Comparison of ENCODE assay signal across 9 mouse cellular contexts in the genomic region with DNA sequence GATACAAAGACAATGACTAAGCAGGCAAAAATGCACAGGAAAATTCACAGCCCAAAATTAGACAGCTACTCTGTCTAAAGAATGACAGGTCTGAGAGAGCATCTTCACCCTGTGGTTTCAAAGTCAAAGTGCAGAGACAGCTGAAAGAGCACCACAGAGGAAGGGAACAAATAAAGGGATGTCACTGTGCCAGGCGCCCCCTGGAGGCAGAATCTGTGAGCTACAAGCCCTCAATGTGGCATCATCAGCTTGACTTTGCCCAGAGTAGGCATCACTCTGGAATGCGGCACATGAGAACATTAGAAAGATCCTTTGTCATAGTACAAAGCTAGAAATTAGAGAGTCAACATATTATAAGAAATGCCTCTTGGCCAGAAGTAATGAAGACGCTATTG. TPM values are rescaled to one million over a fixed set of nuclear protein-coding genes. Genes with fewer than 3 reads are reported as not detected.
DNase-seq lines count a peak whose midpoint lies in the region; ATAC-seq lines count a peak whose summit lies in the region.
"Had no signal": no experiment of that assay in that cellular context is flagged by ENCODE, and none has a peak within 500 bp of the region (broad histone marks: within the 10 kb centered on the region; RNA-seq: fewer than 3 reads in every experiment).

No protein-coding gene starts in this region.

- H3K4me1 ChIP-seq in kidney, embryonic 15.5 days: 0 out of 2 replicates have a peak, but pooled peaks cover under 1% of the 10 kb centered on the region

- no peaks in the 10 kb centered on the region for H3K27me3 ChIP-seq in kidney, embryonic 15.5 days
- H3K27me3 ChIP-seq: megakaryocyte, embryonic 14.5 days had no signal

- H3K4me3 ChIP-seq in kidney, embryonic 15.5 days (replicated peaks): no peak overlapping the region
- H3K4me3 ChIP-seq: megakaryocyte, embryonic 14.5 days had no signal

- peaks cover 19% of the 10 kb centered on the region for H3K36me3 ChIP-seq in kidney, embryonic 15.5 days

- peak; percentile 49 to 84 for DNase-seq in adrenal gland, adult (ENCODE audit: inconsistent age in 2 of 2, low spot score in 1 of 2)
- no peak for DNase-seq in adrenal gland, adult 8-10 months
- peak; percentile 47 for DNase-seq in kidney, adult 9 months
- peak; percentile 63 for DNase-seq in adipocyte (ENCODE audit: low spot score)
- DNase-seq in induced T-regulatory cell, adult 2 months (ENCODE audit: low read depth): peak; percentile 77
- DNase-seq in lung, postnatal 14 days: peak; percentile 65
- DNase-seq in testis, postnatal 10 days (ENCODE audit: low spot score): peak; percentile 79

- H3K27ac ChIP-seq in kidney, embryonic 15.5 days: no peak overlapping the region

- 55% methylated on average over 3 of the region's 3 CpGs for WGBS in kidney, embryonic 15.5 days

- no peak overlapping the region for H3K4me2 ChIP-seq in kidney, embryonic 15.5 days

- ATAC-seq in kidney, embryonic 15.5 days (replicated peaks; ENCODE audit: low FRiP score): no peak

- no peak overlapping the region for H3K9ac ChIP-seq in kidney, embryonic 15.5 days

- 0 out of 2 replicates have a peak, but pooled peaks cover 2% of the 10 kb centered on the region for H3K9me3 ChIP-seq in kidney, embryonic 15.5 days (replicated peaks)

RNA-seq across cellular contexts. Expression of a gene that starts 49.3 kb away (rescaled TPM):
- 100 to 1,000 TPM; 112 to 157 (median 136) TPM for total RNA-seq in adrenal gland, adult 8-10 months (2022)
- polyA plus RNA-seq in kidney, embryonic 15.5 days (2015; fragmentation: Nextera tagmentation; extraction: Ambion mirVana): 113 TPM in 2 replicates
